Mouse (Mus musculus): ENCODE data around the gene Sytl1. TPM values are rescaled to one million over a fixed set of nuclear protein-coding genes. Genes with fewer than 3 reads are reported as not detected.

Gene Sytl1
- total and polyA plus RNA-seq, 3 experiments: 0.08 to 0.31 TPM; not detected in 1

DNA sequence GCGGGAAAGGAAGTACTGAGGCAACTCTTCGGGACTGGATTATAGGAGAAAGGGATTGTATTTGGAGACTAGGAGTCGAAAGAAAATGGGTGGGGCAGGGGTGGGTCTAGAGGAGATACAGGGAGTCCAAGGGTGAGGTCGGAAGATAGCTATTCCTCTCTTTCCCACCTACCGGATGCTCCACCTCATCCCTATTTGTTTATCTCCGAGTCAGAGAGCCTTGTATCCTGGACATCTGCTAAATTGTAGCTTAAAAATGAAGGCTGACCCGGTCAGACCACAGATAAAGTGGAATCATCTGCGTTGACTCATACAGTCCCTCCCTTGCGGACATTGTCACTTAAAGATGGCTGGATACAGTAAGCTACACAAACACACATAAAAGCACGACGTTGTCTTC lies 21.0 kb downstream of the Sytl1 start:
- Histone ChIP-seq H3K36me3 (ENCODE audit: control insufficient read depth in 1 of 2, insufficient read depth in 2 of 2, low read length in 2 of 2) (peaks cover 0 to 42% of the 10 kb centered on the region in 2 experiments; a peak in 2 of 4 replicates), H3K27me3 (ENCODE audit: control insufficient read depth in 1 of 2, insufficient read depth in 2 of 2, low read length in 2 of 2) (no peaks in the 10 kb centered on the region), H3K79me2 (ENCODE audit: control insufficient read depth, insufficient read depth, low read length, poor library complexity) (peaks cover 8% of the 10 kb centered on the region), H3K4me1 (ENCODE audit: control insufficient read depth in 1 of 2, insufficient read depth in 2 of 2, low read length in 2 of 2) (peaks cover 10 to 67% of the 10 kb centered on the region in 2 experiments), H3K9me3 (replicated peaks; ENCODE audit: insufficient read depth, low read length) (no peaks in the 10 kb centered on the region), H3K4me3 (ENCODE audit: control insufficient read depth in 1 of 2, insufficient read depth in 1 of 2, low read depth in 2 of 2, low read length in 2 of 2) (peak overlapping the region; percentile 75 to 85), H3K9ac (ENCODE audit: control insufficient read depth, low read depth, low read length, poor library complexity, severe bottlenecking) (peak overlapping the region; percentile 30), H3K27ac (ENCODE audit: control insufficient read depth, low read depth, low read length) (peak overlapping the region; percentile 94)
- no peak for DNase-seq (ENCODE audit: low read depth, low spot score)
- TF ChIP-seq EP300 (IDR thresholded peaks at IDR 0.05; ENCODE audit: low read depth in 1 of 2, low read length in 2 of 2) (no peak; a peak in 2 of 4 replicates), USF1 (IDR thresholded peaks at IDR 0.05; ENCODE audit: low read depth, low read length) (no peak), TAL1 (IDR thresholded peaks at IDR 0.05; ENCODE audit: low read length) (peak; percentile 30)

DNA sequence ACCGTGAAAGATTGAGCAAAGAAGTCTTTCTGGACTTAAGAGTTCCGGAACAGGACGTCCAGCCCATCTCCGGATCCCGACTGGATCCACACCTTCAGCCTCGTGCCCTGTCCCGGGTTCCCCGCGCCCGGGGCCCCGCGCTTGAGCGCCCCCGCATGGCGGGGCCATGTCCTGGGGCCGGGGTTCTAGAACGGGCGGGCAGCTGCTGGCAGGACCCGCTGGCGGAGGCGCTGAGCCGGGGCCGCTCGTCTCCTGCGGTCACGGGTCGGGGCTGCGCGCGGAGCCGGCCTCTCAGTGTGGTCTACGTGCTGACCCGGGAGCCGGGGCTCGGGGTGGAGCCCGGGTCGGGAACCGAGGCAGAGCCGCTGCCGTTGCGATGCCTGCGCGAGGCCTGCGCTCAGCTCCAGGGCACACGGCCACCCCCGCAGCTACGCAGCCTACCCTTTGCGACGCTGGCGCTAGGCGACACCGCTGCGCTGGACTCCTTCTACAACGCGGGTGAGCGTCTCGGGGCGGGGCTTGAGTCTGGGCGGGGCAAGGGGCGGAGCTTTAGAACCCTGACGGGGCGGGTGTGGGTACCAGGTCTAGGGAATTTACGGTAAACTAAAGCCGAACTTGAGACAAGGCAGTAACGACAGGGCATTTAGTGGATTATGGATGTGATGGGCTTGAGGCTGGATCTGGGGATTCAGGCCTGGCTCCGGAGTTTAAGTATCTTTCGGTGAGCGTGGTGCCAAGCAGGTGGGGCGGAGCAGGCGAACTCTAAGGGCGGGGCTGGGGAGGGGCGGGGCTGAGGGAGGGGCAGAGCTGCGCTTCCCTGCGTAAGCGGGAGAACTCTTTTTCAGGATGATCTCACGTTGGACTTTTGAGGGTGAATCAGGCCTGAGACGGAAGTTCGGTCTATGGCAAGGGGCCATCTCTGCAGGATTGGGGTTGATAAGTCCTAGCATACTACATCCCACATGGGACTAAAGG lies 21.7 kb downstream of the Sytl1 start:
- Histone ChIP-seq H3K9ac (ENCODE audit: control insufficient read depth, low read depth, low read length, poor library complexity, severe bottlenecking) (peak overlapping the region; percentile 74), H3K4me1 (ENCODE audit: control insufficient read depth in 1 of 2, insufficient read depth in 2 of 2, low read length in 2 of 2) (peaks cover 10 to 60% of the 10 kb centered on the region in 2 experiments)
- peak; percentile 93 for DNase-seq (ENCODE audit: low read depth, low spot score)
- TF ChIP-seq POLR2A (IDR thresholded peaks at IDR 0.05; ENCODE audit: control insufficient read depth in 1 of 2, insufficient read depth in 1 of 2, low read depth in 1 of 2, low read length in 2 of 2, poor library complexity in 1 of 2) (peak; percentile 70 to 83; a peak in 3 of 4 replicates), CHD1 (IDR thresholded peaks at IDR 0.05; ENCODE audit: low read depth, low read length) (no peak), UBTF (IDR thresholded peaks at IDR 0.05; ENCODE audit: borderline replicate concordance, insufficient read depth, low read depth, low read length) (peak; percentile 92; the same call in 1 of the 2 replicates), TAL1 (IDR thresholded peaks at IDR 0.05; ENCODE audit: low read length) (no peak), MXI1 (IDR thresholded peaks at IDR 0.05; ENCODE audit: low read depth, low read length) (no peak; the same call in 1 of the 2 replicates), MAZ (IDR thresholded peaks at IDR 0.05; ENCODE audit: low read depth, low read length) (peak; percentile 18; the same call in 1 of the 2 replicates), RCOR1 (IDR thresholded peaks at IDR 0.05; ENCODE audit: low read depth, low read length) (peak; percentile 55), ZNF384 (IDR thresholded peaks at IDR 0.05; ENCODE audit: low read depth, low read length) (no peak), TBP (IDR thresholded peaks at IDR 0.05; ENCODE audit: low read depth, low read length) (peak; percentile 46; the same call in 1 of the 2 replicates), NRF1 (IDR thresholded peaks at IDR 0.05; ENCODE audit: insufficient read depth, low read depth, low read length, poor library complexity, severe bottlenecking) (peak; percentile 74), SIN3A (IDR thresholded peaks at IDR 0.05; ENCODE audit: low read length) (no peak; the same call in none of the 2 replicates), ZC3H11A (IDR thresholded peaks at IDR 0.05; ENCODE audit: low read depth, low read length) (no peak), NELFE (IDR thresholded peaks at IDR 0.05; ENCODE audit: low read depth, low read length) (peak; percentile 68), MAX (IDR thresholded peaks at IDR 0.05; ENCODE audit: low read length) (no peak), USF2 (IDR thresholded peaks at IDR 0.05; ENCODE audit: borderline replicate concordance in 1 of 2, insufficient read depth in 1 of 2, low read depth in 1 of 2, low read length in 2 of 2) (no peak), E2F4 (IDR thresholded peaks at IDR 0.05; ENCODE audit: borderline replicate concordance, low read depth, low read length) (no peak), CTCF (IDR thresholded peaks at IDR 0.05 in 2 of 3, conservative IDR thresholded peaks at IDR 0.05 in 1 of 3; ENCODE audit: control insufficient read depth in 1 of 3, insufficient read depth in 1 of 3, low read depth in 2 of 3, low read length in 3 of 3, poor library complexity in 1 of 3, severe bottlenecking in 1 of 3) (peak in 2 of 3 experiments; percentile 45 to 64; a peak in 5 of 6 replicates), TCF12 (IDR thresholded peaks at IDR 0.05; ENCODE audit: low read depth, low read length) (peak; percentile 41), GABPA (IDR thresholded peaks at IDR 0.05; ENCODE audit: low read depth, low read length) (no peak), POLR2AphosphoS5 (IDR thresholded peaks at IDR 0.05; ENCODE audit: borderline replicate concordance, low read depth, low read length) (no peak), RAD21 (IDR thresholded peaks at IDR 0.05; ENCODE audit: low read depth, low read length) (no peak), BHLHE40 (IDR thresholded peaks at IDR 0.05; ENCODE audit: borderline replicate concordance, low read depth, low read length) (no peak), MYB (IDR thresholded peaks at IDR 0.05; ENCODE audit: low read depth, low read length) (no peak), GATA1 (IDR thresholded peaks at IDR 0.05; ENCODE audit: low read depth, low read length) (peak; percentile 45), USF1 (IDR thresholded peaks at IDR 0.05; ENCODE audit: low read depth, low read length) (no peak), MYC (IDR thresholded peaks at IDR 0.05; ENCODE audit: low read depth, low read length) (0 out of 2 replicates have a peak, but pooled peaks have one; percentile 25), SMC3 (IDR thresholded peaks at IDR 0.05; ENCODE audit: low read depth, low read length) (0 out of 2 replicates have a peak, but pooled peaks have one; percentile 5)

More for the DNA sequence above, 21.7 kb downstream of the Sytl1 start:
- peaks cover 0 to 36% of the 10 kb centered on the region in 2 experiments; a peak in 2 of 4 replicates for H3K36me3 ChIP-seq (ENCODE audit: control insufficient read depth in 1 of 2, insufficient read depth in 2 of 2, low read length in 2 of 2)
- H3K79me2 ChIP-seq (ENCODE audit: control insufficient read depth, insufficient read depth, low read length, poor library complexity): peaks cover 8% of the 10 kb centered on the region
- H3K27me3 ChIP-seq (ENCODE audit: control insufficient read depth in 1 of 2, insufficient read depth in 2 of 2, low read length in 2 of 2): no peaks in the 10 kb centered on the region
- H3K4me3 ChIP-seq (ENCODE audit: control insufficient read depth in 1 of 2, insufficient read depth in 1 of 2, low read depth in 2 of 2, low read length in 2 of 2): peak overlapping the region; percentile 75 to 85
- no peaks in the 10 kb centered on the region for H3K9me3 ChIP-seq (replicated peaks; ENCODE audit: insufficient read depth, low read length)
- H3K27ac ChIP-seq (ENCODE audit: control insufficient read depth, low read depth, low read length): peak overlapping the region; percentile 94
